Mouse (Mus musculus) c-Kit-positive CD71-positive TER-119-negative erythroid progenitor cells, embryonic 14.5 days (primary cell): ENCODE results near the gene Otud7a.
A peak's percentile ranks its signal among the peaks of the same experiment; 100 is the strongest.

Experiments used
- DNase-seq: peaks from one replicate; pipeline ENCODE4 v3.0.0-alpha.2; 2013; ENCODE audit warnings: low read depth

Gene Otud7a

DNA sequence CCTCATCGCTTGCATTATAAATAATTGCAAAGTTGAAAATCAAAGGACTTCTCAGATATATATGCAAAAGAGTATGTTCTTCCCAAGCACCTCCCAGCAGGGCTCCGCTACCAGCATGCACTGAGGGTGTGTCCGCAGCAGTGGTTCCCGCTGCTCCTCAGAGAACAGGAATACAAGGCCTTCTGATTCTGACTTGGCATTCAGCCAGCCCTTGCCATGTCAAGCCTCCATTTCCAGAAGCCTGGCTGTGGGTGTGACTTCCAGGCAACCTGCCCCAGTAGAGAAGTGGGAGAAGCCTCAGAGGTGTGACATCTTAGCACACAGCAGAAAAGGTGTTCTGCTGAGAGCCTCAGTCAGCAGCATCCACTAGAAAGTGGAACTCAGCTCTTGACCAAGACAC is 253.4 kb downstream of the Otud7a start:
- DNase-seq: no peak

DNA sequence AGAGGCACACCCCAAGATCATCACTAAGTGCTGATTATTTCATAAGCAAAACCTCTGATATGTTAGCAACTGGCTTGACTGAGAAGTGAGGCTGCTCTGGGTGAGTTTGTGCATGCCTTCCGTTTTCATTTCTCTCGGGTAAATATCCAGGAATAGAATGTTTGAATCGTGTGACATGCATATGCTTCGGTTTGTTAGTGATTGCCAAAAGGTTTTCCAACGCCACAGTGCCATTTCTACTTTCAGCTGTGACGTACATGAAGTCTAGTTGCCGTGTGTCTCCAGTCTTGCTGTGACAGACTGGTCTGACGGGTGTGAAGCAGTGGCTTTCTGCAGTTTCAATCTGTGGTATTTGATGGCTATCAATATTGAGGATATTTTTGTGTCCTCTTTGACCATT is 273.4 kb downstream of the Otud7a start:
- DNase-seq: no peak

DNA sequence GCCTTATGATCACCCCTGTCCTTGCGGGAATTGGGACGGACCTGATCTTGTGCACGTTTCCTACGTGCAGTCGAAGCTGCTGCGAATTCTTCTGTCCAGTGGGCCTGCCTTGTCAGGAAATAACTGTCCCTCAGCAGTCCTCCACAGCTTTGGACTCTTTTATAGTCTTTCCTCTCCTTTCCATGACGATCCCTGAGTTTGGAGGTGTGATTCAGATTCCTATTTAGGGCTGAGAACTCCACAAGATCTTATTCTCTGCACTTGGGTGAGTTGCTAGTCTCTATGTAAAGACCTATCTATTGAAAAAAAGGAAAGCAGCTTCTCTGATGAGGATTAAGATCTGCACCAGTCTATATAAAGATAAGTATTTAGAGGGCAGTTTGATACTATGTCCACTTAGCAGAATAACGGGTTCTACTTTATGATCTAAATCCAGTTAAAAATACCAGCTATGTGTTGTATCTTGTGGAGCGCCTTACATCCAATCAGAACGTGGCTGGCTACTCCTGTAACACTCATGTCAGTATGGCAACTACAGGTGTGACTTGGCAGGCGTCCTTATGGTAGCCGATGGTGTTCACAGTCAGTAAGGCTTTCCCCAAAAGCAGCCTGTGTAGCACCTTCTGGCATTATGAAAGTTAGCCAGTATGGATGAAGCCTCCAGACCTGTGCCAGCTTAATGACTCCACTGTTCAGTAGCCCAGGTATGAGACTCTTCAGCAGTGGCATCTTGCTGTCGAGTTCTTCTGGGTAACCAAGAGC is 274.8 kb downstream of the Otud7a start:
- DNase-seq: no peak

DNA sequence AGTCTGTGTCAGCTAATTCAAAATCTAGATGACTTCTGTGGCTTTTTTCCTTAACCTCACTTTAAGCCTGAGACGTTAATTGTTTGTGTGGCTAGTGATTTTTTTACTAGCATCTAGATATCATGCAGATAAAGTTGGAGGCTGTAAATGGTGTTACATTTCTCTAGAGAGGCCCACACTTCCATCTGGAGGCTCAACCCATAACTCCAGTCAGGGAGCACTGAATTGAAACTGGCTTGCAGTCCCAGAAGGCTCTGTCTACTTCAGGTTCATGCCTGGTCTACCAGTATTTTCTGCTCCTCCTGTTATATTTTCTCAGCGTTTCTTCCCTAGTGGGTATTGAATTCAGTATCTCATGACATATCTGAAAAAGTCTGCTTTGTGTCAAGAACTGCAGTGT is 276.1 kb downstream of the Otud7a start:
- no peak for DNase-seq

DNA sequence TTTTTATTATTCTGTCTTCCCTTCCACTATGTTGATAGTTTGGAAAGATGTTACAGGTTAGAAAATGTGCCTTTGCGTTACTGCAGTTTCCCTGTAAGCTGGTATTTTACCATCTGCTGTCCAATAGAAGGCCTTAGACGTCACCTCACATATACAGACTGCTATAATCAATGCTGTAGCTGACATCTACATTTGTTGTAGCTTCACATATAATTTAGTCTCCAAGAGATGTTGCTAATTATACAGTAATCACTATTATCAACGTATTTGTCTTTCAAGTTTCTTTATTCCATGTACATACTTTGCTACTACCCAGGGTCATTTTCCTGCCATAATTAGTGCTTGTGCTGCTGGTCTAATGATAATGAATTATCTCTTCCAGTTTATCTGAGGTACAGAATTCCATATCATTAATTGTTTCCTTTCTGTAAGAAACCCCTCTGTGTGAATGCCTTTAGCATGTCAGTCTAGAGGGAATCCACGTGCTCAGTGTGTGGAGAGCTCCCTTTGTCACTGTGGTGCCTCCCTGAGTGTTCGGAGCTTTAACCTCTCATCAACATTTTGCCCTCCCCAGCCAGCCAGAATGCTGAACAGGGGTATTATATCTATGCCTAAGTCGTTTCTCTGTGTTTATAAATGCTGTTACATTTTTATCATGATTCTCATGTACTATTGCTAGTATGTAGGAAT is 280.6 kb downstream of the Otud7a start:
- DNase-seq: no peak

DNA sequence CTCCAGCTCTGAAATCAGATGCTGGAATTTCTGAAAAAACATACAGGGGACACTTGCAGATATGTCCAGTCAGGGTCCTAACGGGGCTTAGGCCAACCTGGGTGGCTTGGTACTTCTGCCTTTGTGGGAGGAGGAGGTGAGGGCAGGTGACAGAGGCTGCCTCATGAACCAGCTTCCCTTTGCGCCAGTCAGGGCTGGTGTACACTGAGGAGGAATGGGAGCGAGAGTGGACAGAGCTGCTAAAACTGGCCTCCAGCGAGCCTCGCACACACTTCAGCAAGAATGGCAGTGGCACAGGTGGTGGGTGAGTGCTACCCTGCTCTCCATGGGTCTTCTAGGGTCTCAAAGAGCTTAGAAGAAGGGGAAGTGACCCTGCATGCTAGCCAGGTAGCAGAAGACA is 285.1 kb downstream of the Otud7a start:
- DNase-seq: no peak

DNA sequence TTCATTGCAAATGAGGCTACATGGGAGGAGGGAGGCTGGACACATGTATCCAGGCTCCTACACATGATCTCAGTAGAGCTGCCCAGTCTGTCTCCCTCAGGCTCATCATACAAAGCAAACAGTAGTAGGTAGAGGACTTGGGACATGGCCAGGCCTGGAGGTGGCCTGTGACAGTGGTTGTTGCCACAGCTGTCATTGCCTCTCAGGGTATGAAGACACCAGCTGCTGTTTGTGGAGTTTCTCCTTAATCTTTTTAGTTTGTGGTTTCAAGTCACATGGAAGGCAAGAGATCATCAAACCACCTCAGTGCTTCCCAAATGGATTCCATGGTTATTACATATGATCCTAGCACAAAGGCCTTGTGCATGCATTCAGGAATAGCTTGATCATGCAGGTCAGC is 285.5 kb downstream of the Otud7a start:
- no peak for DNase-seq

DNA sequence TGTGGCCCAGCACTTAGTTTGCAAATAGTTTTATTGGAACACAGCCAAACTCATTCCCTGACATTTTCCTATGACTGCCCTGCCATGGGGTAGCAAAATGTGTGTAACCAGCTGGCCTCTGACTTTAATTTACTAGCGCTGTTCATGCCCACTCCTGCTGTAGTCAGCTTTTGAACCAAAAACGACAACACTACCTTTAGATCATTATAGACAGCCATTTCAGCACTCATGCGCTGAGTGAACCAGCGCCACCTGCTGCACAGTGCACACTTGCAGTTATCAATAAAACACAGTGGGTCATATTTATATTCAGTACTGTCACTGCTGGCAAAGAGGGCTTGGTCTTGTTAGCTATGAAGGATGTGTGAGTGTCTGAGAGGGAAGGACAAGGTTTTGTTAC is 293.2 kb downstream of the Otud7a start:
- DNase-seq: no peak

DNA sequence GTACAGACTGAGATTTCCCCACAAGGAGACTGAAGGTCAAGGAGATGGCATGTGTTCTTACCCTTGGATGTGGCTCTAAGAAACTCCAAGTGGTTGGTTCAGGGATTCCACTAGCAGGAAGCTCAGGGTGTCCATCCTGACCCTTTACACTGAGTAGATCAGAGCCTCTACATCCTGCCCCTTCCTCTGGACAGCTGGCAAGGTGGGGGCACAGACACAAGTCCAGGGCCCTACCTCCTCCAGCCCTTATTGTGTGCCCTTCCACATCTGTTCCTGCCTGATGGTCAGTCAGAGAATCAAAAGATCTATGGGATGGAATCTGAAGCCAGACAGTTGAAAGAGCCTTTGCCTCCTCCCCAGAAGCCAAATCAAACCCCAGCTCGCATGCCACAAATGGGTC is 293.6 kb downstream of the Otud7a start:
- no peak for DNase-seq

DNA sequence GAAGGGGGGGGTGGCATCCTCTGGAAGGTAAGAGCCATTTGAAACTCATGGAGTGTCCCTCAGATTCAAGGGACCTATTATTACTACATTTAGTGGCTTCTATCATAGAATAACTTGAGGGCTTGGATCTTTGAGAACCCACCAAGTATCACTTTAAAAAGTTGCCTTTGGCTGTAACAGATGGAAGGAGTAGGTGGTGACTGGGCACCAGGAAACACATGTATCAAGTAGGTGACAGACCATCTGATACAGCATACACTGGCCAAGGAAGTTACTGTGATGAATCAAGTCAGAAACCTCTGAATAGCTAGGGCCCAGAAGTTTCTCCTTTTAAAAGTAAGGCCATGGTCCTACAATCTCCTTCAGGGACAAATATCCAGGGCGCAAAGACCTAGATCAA is 298.6 kb downstream of the Otud7a start:
- no peak for DNase-seq

DNA sequence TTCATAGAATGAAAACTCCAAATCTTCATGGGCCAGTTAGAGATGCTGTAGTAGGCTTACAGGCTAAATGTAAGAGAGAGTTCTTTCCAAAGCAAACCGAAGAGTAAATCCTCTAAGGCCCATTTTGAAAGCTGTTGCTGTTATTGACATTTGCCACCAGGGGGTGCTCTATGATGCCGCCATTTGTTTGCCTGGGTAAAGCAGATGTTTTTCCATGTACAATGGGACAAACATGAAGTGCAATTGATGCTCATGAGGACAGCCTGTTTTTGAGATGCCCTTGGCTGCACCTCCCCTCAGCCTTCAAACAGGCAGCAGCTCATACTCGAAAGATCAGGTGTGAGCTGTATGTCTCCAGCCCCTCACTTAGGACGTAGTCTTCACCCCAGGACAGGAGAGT is 307.5 kb downstream of the Otud7a start:
- DNase-seq: no peak

DNA sequence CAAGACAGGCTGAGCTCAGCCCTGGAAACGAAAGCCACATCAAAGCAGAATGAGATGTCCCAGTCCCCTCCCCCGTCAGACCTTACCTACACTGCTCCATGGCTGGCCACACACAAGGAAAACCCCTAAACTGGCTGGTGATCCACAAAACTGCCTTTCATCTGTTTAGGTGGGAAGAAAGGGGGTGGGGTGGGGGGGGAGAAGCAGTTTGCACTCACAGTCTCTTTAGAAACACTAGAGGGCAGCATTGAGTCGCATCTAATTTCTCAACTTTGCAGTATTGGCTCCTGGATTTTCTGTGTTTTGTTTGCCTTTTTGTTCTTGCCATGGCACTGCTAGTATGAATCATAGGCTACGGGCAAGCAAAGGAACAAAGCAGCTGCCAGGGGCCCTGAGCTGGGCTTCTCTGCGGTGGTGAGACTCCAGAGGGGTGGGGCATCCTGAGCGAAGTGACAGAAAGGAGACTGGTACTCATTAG is 308.8 kb downstream of the Otud7a start:
- peak; percentile 34 for DNase-seq

DNA sequence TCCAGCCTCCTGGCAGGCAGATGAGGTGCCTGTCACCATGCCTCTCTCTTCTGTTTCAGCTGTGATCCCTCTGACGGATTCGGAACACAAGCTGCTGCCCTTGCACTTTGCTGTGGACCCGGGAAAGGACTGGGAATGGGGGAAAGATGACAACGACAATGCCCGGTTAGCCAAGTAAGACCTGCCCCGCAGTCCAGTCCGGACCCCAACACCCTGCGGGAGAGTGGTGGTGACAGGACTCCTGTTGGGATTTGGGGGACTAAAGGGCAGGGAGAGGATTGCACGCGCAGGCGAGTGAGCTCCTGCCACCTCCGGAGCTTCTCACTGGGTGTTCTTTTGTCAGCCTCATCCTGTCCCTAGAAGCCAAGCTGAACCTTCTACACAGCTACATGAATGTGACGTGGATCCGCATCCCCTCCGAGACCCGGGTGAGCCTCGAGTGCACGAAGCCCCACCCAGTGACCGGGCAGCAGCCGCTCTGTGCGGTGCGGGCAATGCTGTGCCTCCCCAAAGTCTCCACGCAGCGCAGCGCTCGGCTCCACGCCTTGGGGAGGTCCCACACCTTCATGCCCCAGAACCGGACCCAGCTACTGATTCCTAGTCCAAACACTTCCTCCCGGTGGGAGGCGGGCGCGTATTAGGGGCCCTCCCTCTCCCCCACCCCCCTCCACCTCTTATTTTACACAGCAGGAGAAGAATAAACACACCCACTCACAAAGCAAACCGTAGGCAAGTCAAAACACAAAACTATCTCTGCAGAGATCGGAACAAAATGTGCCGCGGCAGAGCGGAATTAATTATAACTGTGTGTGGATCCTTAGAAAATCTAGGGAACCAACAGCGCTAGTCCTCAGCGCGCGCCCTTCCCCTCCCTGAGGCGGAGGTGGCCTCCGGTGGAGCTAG is 310.3 kb downstream of the Otud7a start:
- DNase-seq: no peak

DNA sequence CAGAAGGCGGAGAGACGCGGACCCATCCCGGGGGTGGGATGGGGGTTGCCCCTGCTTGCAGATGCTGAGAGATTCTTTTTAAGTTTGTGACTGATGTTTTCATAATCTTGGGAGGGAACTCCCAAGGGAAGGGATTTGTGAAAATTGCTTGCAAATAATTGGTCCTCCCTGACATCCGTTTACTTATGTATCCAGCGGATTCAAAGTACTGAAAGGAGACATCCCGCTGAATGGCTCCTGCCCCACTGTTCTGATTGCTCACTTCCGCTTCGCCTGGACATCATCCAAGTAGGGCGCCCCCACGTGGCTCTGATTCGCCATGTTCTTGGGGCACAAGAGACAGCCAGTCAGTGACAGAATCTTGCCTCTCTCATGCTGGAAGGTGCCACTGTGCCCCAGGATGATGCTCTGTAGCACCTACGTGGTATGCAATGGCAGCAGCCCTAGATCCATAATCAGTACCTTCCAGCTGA is 311.0 kb downstream of the Otud7a start:
- peak; percentile 21 for DNase-seq

DNA sequence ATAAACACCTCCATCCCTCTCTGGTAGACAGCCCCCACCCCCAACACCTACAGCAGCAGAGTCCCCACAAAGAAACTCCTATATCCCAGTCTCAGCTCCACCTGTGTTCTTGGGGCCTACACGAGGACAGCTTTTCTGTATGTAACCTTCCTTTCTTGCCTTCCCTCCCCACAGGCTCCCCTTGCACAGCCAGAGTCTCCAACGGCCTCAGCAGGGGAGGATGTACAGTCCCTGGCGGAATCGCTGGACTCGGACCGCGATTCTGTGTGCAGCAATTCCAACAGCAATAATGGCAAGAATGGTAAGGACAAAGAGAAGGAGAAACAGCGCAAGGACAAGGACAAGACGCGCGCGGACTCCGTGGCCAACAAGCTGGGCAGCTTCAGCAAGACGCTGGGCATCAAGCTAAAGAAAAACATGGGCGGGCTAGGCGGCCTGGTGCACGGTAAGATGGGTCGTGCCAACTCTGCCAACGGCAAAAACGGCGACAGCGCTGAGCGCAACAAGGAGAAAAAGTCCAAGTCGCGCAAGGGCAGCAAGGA is 312.7 kb downstream of the Otud7a start:
- no peak for DNase-seq

DNA sequence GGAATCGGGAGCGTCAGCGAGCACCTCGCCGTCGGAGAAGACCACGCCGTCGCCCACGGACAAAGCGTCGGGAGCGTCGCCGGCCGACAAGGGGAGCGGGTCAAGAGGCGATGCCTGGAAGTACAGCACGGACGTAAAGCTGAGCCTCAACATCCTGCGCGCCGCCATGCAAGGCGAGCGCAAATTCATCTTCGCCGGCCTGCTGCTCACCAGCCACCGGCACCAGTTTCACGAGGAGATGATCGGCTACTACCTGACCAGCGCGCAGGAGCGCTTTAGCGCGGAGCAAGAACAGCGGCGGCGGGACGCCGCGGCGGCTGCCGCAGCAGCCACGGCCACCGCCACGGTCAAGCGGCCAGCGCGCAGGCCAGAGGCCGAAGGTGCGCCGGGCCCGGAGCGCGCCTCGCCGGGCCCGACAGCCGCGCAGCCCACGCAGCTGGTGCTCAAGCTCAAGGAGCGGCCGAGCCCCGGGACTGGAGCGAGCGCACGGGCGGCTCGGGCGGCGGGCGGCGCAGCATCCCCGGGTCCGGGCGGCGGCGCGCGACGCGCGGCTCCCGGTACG is 313.2 kb downstream of the Otud7a start:
- no peak for DNase-seq

DNA sequence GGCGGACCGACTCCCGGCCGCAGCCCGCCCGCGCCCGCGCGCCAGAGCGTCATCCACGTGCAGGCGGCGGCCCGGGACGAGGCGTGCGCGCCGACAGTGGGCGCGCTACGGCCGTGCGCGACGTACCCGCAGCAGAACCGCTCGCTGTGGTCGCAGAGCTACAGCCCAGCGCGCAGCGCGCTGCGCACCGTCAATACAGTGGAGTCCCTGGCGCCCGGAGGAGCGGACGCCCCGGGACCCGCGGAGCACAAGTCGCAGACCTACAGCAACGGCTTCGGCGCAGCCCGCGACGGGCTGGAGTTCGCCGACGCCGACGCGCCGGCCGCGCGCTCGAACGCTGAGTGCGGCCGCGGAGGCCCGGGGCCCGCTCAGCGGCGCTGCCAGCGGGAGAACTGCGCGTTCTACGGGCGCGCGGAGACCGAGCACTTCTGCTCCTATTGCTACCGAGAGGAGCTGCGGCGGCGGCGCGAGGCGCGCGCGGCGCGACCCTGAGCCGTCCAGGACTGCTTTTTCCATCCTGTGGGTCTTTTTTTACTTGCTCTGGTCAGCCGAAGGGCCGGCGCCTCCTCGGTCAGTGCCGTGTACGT is 313.8 kb downstream of the Otud7a start:
- no peak for DNase-seq

DNA sequence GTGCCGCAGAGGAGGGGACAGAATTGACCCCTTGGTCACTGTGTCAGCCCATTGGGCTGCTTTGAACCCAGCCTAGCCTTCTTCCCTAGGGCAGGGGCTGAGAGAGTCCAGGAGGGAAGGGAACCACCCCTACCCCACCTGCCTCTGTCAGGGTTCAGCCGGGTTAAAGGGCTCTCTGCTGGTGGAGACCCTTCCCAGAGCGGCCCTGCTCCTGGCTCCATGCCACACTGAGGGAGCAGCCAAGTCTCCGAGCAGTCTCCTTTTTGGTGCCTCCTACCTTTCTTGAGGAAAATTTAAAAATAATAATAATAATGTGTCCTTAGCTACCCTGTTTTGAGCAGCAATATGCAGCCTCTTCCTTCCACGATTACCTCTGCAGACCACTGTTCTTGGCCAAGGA is 315.1 kb downstream of the Otud7a start:
- no peak for DNase-seq

DNA sequence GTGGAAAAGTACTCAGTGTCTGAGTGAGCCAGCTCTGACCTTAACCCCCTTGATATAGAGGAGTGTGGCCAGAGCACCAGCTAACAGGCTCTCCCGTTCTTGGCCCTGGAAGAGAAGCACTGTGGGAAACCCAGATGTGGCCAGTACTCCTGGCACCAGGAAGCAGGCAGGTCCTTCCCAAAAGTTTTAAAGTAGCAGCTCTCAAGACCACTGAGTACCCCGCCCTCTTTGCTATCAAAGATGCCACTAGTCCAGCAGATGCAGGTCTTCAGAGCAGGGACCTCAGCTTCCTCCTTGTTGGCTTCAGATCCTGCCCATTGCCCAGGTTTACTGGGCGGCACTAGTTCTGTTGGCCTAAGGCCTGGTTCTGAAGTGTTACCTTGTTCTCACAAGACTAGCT is 318.0 kb downstream of the Otud7a start:
- DNase-seq: no peak

DNA sequence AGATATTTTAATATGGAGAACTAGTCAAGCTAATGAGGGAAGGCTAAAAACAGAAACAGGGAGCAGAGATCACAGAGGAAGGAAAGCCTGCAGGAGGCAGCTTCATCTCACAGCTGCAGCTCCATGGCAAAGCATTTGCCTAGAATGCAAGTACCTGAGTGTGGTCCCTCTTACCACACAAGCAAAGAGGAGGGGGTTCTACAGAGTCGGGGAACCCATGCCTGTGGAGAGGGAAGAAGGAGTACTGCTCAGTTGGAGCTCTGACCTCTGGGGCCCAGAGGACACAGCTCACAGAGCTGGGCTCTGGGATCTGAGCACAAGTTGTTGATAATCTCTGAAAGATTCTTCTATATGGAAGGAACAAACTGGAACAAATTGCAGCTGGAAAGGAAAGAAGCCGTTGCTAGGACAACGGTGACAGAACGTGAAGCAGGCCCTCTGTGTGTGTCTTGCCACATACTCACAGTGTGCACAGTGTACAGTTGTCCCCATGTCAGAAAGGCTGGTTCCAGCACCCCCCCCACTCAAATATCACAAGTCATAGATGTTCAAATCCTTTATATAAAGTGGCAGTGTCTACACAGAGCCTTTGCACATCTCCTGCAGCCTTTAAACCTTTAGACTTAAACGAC is 324.0 kb downstream of the Otud7a start:
- DNase-seq: no peak

DNA sequence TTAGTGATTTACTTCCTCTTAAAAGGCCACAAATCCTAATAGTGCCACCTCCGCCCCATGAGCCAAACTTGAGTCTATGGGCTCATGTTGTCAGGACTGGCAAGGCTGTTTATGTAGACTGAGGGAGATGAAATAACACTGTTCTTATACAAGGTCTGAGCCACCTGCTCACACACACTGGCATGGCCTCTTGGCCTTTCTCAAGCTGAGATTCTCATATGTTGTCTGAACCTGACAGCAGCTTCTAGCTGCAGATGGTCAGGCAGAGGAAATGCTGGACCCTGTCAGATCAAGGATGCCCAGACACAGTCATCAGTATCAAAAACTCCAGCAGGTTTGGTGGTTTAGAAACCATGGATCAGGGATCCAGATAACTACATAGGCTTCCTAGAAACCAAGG is 328.7 kb downstream of the Otud7a start:
- DNase-seq: no peak
